Mouse (Mus musculus) liver (tissue): ENCODE results near the gene Gnl3l.

Experiments
- DNase-seq: peaks from one replicate; pipeline ENCODE4 v3.0.0-alpha.2; 2020; ENCODE audit warnings: mixed read lengths

Gene Gnl3l

GRCm38 (mm10) chrX:150956522-150957300 lies 60.4 kb downstream of the Gnl3l start:
- DNase-seq: peak; percentile 74

DNA sequence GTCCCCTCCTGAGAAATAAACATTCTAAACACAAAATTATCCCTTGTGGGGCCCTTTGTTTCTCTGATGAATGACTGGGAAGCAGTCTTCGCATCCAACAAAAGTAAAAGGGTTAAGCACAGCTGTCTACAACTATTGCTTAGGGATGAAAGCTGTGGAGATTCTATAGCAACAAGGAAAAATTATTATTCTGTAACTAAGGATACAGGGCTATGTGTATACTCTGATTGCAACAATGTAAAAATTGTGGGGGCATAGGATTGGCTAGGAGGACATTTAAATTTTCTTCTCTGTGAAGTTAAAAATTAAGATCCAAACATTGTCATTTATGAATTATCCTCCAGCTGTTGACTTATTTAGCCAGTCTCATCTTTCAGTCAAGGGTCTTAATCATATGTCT lies 61.1 kb downstream of the Gnl3l start:
- no peak for DNase-seq

DNA sequence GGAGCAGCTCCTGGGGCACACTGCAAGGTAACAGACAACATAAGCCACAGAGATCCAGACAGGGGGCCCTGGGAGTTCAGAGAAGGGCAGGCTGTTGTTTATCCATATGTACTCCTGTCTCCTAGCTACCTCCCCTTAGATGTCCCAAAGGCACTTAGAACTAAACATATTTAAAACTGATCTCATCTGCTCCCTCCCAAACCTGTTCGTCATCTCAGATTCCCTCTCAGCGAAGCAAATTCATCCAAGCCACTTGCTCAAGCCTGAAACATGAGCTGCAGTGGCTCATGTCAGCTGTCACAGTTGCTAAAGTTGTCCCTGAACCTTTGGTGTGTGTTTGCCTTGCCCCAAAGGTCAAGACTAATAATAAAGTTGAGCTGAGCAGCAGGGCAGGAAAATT lies 61.7 kb downstream of the Gnl3l start:
- DNase-seq: no peak

- no peak for DNase-seq
Measured at GRCm38 (mm10) chrX:150954721-150955120, 62.4 kb downstream of the Gnl3l start.
